Mouse (Mus musculus): ENCODE data around the gene Rpp25l.
A peak's percentile ranks its signal among the peaks of the same experiment; 100 is the strongest.

DNA sequence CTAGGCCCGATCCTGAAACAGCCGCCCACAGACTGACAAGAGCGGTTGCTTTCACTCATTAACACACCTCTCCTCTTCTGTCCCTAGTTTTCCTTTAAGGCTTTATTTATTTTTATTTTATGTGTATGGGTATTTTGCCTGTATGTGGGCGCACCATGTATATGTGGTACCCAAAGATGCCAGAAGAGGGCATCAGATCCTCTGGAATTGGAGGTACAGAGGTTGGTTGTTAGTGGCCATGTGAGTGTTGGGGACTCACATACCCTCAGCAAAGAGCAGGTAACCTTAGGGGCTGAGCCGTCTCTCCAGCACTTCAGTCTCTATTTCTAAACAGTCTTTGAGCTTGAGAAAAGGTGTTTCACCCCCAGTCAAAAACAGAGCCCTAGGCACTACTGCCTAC is 2.3 kb upstream of the Rpp25l start:
- peak; percentile 54 for TF ChIP-seq CTCF (IDR thresholded peaks at IDR 0.05; ENCODE audit: low read depth)
- no peak for TF ChIP-seq EP300 (IDR thresholded peaks at IDR 0.05; ENCODE audit: low read depth)
